Mouse (Mus musculus) heart, postnatal 0 days (tissue): ENCODE results near the gene Def6. TPM values are rescaled to one million over a fixed set of nuclear protein-coding genes. Genes with fewer than 3 reads are reported as not detected.
A peak's percentile ranks its signal among the peaks of the same experiment; 100 is the strongest.

ENCODE experiments used
- ATAC-seq: fragments of 200-750 bp; cut with Nextera tagmentation; 2 replicates; pipeline ENCODE4 v1.8.0; 2017; ENCODE audit warnings: low read depth, moderate number of reproducible peaks, moderate library complexity; ENCODE audit not compliant: insufficient read depth
- DNase-seq: peaks from one replicate; pipeline ENCODE4 v3.0.0-alpha.2; 2016; ENCODE audit warnings: low spot score
- H3K27ac ChIP-seq: fragments of 300-500 bp; sonication (generic); 2 replicates; pipeline ENCODE4 v1.5.1; 2014; ENCODE audit warnings: low read depth, mild to moderate bottlenecking
- H3K27me3 ChIP-seq: fragments of 300-500 bp; sonication (generic); 2 replicates; pipeline ENCODE4 v1.6.1; 2014; ENCODE audit warnings: low read length, mixed read lengths; ENCODE audit not compliant: control insufficient read depth, insufficient read depth
- H3K36me3 ChIP-seq: fragments of 300-500 bp; sonication (generic); replicated peaks from 2 replicates; pipeline ENCODE4 v1.6.1; 2014; ENCODE audit warnings: low read length, mixed read lengths; ENCODE audit not compliant: control insufficient read depth, insufficient read depth
- H3K4me1 ChIP-seq: fragments of 300-500 bp; sonication (generic); 2 replicates; pipeline ENCODE4 v1.6.1; 2014; ENCODE audit warnings: antibody characterized with exemption; ENCODE audit not compliant: control insufficient read depth, insufficient read depth
- H3K4me2 ChIP-seq: fragments of 300-500 bp; sonication (generic); 2 replicates; pipeline ENCODE4 v1.6.1; 2014; ENCODE audit warnings: low read depth, mild to moderate bottlenecking, low read length, moderate library complexity
- H3K4me3 ChIP-seq: fragments of 300-500 bp; sonication (generic); 2 replicates; pipeline ENCODE4 v1.5.1; 2014; ENCODE audit warnings: low read depth, low read length
- H3K9ac ChIP-seq: fragments of 300-500 bp; sonication (generic); replicated peaks from 2 replicates; pipeline ENCODE4 v1.6.1; 2014; ENCODE audit warnings: low read depth, low read length, mixed read lengths
- H3K9me3 ChIP-seq: fragments of 300-500 bp; sonication (generic); replicated peaks from 2 replicates; pipeline ENCODE4 v1.6.1; 2016; ENCODE audit warnings: low read length; ENCODE audit not compliant: control insufficient read depth
- CTCF ChIP-seq: IDR thresholded peaks from 2 replicates; pipeline ENCODE4 v1.5.1; 2016; ENCODE audit warnings: antibody characterized with exemption, control low read depth, low read depth
- EP300 ChIP-seq: IDR thresholded peaks from 2 replicates; pipeline ENCODE4 v1.6.1; 2016; ENCODE audit warnings: antibody characterized with exemption, low read depth
- WGBS: fragments of 180-500 bp; shearing (Covaris S2); extraction: QIAGEN DNeasy Blood & Tissue Kit; methylation state at CpG from one replicate; pipeline ENCODE4 v1.1.7; 2014; 5-methylcytosine and 5-hydroxymethylcytosine counted together
- polyA plus RNA-seq: library from polyadenylated mRNA; unstranded; fragments of >200 nt; fragmentation: Nextera tagmentation; extraction: Ambion mirVana; gene quantifications from 2 replicates; pipeline ENCODE4 v1.2.1, GENCODE M21; 2015
- total RNA-seq: library from RNA; depleted of rRNA; stranded (reverse); fragments of >200 nt; gene quantifications from 2 replicates; pipeline ENCODE4 v1.2.3, GENCODE M21; 2014; ENCODE audit warnings: low replicate concordance

Gene Def6
- total and polyA plus RNA-seq, 2 experiments from 2014 or later, result 2.8 to 3.5 TPM

DNA sequence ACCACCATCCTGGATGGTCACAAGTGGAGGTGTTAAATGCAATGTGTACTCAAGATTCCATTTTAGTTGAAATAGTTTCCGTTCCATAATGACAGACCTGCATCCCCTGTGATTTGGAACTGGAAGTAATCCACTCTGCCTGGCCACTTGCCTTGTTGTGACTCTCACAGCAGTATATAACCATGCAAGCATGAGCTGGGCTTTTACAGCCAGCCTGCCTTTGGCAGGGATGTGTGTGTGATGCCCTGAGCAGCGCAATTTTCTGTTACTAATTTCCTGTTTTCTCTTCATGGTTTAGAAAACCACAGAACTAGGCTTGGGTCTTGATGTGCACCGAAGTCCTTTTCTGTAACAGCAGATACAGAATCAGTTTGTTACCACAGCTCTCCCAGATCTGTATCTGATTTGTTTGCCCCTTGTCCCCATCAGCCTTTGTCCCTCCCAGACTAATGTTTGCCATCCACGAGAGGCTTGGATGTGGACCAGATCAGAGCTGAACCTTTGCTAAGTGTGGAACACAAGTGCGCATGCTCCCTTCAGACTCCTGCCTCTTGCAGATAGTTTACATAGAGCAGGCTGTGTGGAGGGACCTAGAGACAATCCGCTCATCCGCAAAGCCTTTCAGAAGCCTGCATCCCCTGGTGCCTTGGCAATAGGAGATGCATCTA lies 22.5 kb upstream of the Def6 start:
- no peaks in the 10 kb centered on the region for H3K9me3 ChIP-seq

DNA sequence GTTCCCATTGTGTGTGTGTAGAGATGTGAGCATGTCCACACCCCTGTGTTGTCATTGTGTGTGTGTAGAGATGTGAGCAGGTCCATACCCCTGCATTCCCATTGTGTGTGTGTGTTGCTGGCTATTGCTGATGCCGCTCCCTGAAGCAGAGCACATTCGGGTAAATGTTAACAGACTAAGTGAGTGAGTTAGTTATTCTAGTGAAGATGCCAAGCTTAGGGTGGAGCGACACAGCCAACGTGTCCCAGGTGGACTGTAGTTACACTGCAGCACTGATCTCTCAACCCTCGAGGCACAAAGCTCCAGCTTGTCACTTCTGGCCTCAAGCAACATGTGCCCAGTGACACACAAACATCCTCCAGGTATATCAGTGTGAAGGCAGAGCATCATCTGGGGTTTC lies 19.3 kb upstream of the Def6 start:
- Histone ChIP-seq H3K4me2 (no peak overlapping the region), H3K4me1 (peaks cover 12% of the 10 kb centered on the region), H3K4me3 (no peak overlapping the region), H3K36me3 (peaks cover 28% of the 10 kb centered on the region), H3K27ac (no peak overlapping the region), H3K9me3 (no peaks in the 10 kb centered on the region), H3K27me3 (no peaks in the 10 kb centered on the region), H3K9ac (no peak overlapping the region)
- 85% methylated on average over 5 of the region's 5 CpGs for WGBS
- no peak for TF ChIP-seq EP300
- no peak for TF ChIP-seq CTCF
- no peak for DNase-seq
- no peak for ATAC-seq

More for the DNA sequence above, 22.5 kb upstream of the Def6 start:
- H3K27me3 ChIP-seq, result no peaks in the 10 kb centered on the region
- no peak overlapping the region for H3K4me3 ChIP-seq
- peaks cover 22% of the 10 kb centered on the region for H3K4me1 ChIP-seq
- ATAC-seq (no peak), DNase-seq (no peak)
- peaks cover 6% of the 10 kb centered on the region; the same call in 1 of the 2 replicates for H3K36me3 ChIP-seq
- WGBS, result 59% methylated on average over 7 of the region's 7 CpGs
- TF ChIP-seq EP300, result no peak
- TF ChIP-seq CTCF, result no peak
- no peak overlapping the region for H3K9ac ChIP-seq
- H3K27ac ChIP-seq, result 0 out of 2 replicates have a peak overlapping the region, but pooled peaks have one; percentile 4
- H3K4me2 ChIP-seq, result no peak overlapping the region

DNA sequence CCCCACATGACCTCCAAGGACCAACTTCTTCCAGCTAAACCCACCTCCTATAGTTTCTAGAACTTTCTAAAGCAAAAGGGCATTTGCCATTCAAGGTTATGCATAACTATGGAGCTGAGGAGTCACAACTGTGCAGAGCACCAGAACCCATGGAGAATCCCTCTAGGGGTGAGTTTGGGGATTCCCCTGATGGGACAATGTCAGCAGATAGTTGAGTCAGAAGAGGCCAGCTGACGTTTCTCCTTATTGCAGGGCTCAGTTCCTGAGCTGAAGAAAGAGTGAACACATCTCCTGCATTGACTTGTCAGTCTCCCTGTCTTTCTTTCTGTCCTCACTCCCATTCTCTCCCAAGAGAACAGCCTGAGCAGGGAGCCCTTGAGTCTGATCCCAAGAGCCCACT lies 14.8 kb upstream of the Def6 start:
- H3K27me3 ChIP-seq, result no peaks in the 10 kb centered on the region
- no peak overlapping the region for H3K4me2 ChIP-seq
- ATAC-seq (no peak), DNase-seq (no peak)
- H3K9ac ChIP-seq, result no peak overlapping the region
- H3K9me3 ChIP-seq, result no peaks in the 10 kb centered on the region
- no peaks in the 10 kb centered on the region for H3K4me1 ChIP-seq
- 48% methylated on average over 1 of the region's 1 CpGs for WGBS
- TF ChIP-seq CTCF, result no peak
- TF ChIP-seq EP300, result no peak
- H3K36me3 ChIP-seq, result peaks cover 50% of the 10 kb centered on the region
- no peak overlapping the region for H3K27ac ChIP-seq
- H3K4me3 ChIP-seq, result no peak overlapping the region

DNA sequence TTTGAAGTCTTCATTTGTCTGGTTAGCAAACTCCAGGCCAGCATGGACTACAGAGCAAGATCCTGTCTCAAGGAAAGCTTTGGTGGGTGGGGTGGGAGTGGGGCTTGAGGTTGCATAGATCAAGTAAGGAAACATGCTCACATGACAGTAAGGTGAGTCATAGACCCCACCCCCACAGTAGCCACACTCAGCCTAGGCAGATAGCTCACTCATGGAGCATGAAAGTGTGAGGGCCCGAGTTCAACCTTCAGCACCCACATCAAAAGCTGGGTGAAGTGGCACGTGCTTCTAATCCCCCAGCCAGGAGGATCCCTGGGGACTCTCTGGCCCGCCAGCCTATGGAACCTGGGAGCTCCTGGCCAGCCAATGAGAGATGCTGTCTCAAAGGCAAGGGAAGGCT lies 14.0 kb upstream of the Def6 start:
- Histone ChIP-seq H3K9ac (no peak overlapping the region), H3K4me2 (no peak overlapping the region), H3K4me3 (no peak overlapping the region), H3K9me3 (no peaks in the 10 kb centered on the region), H3K27ac (no peak overlapping the region), H3K4me1 (no peaks in the 10 kb centered on the region), H3K36me3 (peaks cover 56% of the 10 kb centered on the region), H3K27me3 (no peaks in the 10 kb centered on the region)
- TF ChIP-seq CTCF (no peak), EP300 (no peak)
- DNase-seq (no peak), ATAC-seq (no peak)
- WGBS, result 72% methylated on average over 3 of the region's 3 CpGs

DNA sequence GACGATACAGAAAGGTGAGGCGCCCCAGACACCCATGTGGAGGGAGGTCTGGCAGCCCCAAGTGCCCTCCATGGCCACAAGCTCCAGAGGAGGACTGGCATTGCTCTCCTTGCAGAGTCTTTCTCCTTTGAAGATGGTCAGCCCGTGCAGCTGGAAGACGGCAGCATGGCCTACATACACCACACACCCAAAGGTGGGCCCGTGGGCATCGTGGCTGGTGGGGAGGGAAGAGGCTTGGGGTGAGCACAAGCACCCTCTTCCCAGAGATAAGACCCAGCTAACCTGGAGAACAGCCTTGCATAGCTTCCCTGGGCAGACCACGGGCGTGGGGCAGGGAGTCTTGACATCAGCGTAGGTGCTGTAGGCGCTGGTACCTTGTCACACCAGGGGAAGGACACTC lies 12.5 kb upstream of the Def6 start:
- WGBS, result 91% methylated on average over 10 of the region's 10 CpGs
- no peak overlapping the region for H3K4me3 ChIP-seq
- no peaks in the 10 kb centered on the region for H3K9me3 ChIP-seq
- H3K4me1 ChIP-seq, result no peaks in the 10 kb centered on the region
- no peak overlapping the region for H3K9ac ChIP-seq
- ATAC-seq, result no peak
- no peaks in the 10 kb centered on the region for H3K27me3 ChIP-seq
- no peak overlapping the region for H3K27ac ChIP-seq
- H3K36me3 ChIP-seq, result peaks cover 63% of the 10 kb centered on the region
- TF ChIP-seq EP300, result no peak
- no peak for TF ChIP-seq CTCF
- DNase-seq, result no peak
- no peak overlapping the region for H3K4me2 ChIP-seq

DNA sequence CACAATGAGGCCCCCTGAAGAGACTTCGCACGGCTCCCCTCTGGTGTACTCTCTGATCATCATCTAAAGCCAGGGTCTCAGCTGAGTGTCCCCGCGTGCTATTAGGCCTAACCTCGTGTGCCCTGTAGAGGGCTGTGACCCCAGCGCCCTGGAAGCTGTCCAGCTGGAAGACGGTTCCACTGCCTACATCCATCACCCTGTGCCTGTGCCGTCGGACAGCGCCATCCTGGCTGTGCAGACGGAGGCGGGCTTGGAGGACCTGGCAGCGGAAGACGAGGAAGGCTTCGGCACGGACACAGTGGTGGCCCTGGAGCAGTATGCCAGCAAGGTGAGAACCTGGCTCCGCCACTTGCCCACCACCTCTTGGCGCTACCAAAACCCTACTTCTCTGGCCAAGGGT lies 9.9 kb upstream of the Def6 start:
- DNase-seq, result no peak
- H3K36me3 ChIP-seq, result peaks cover 72% of the 10 kb centered on the region
- 79% methylated on average over 18 of the region's 18 CpGs for WGBS
- no peak overlapping the region for H3K4me2 ChIP-seq
- no peaks in the 10 kb centered on the region for H3K9me3 ChIP-seq
- H3K27ac ChIP-seq, result no peak overlapping the region
- H3K4me3 ChIP-seq, result no peak overlapping the region
- no peak overlapping the region for H3K9ac ChIP-seq
- TF ChIP-seq EP300 (no peak), CTCF (no peak)
- no peak for ATAC-seq
- no peaks in the 10 kb centered on the region for H3K27me3 ChIP-seq
- no peaks in the 10 kb centered on the region for H3K4me1 ChIP-seq
